Mouse (Mus musculus) ovary, postnatal 14 days (tissue): ENCODE results near the gene Ranbp9.
"Not testable (repeated sequence)": the region's sequence is repeated elsewhere in the genome, so short reads cannot be mapped to it uniquely, and the experiment has no call there.

Experiments
- DNase-seq: peaks from one replicate; pipeline ENCODE4 v3.0.0; 2022; ENCODE audit warnings: low spot score

The Ranbp9 gene

GRCm38 (mm10) chr13:43495645-43496044 lies 14.6 kb upstream of the Ranbp9 start:
- no peak for DNase-seq

GRCm38 (mm10) chr13:43493725-43494124 lies 12.6 kb upstream of the Ranbp9 start:
- DNase-seq: no peak

DNA sequence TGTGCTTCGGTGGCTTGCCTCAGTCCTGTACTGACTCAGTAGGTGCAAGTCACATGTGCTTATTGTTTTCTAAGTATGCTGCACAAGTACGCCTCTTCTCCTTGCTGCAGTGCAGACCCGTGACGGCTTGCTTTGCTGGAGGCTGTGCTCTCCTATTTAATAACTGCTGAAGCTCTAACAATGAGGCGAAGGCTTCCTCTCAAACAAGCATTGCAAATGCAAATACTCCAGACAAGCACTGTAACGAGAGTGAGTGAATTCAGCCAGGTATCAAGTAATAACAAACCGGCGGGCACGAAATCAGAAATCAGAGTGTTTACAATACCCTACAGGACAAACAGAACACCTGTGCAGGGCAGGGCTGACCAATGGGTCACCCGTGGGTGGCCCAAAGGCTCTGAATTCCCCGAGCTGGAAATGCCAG lies 12.0 kb upstream of the Ranbp9 start:
- DNase-seq: no peak

GRCm38 (mm10) chr13:43486501-43487213 lies 5.6 kb upstream of the Ranbp9 start:
- DNase-seq: no peak

DNA sequence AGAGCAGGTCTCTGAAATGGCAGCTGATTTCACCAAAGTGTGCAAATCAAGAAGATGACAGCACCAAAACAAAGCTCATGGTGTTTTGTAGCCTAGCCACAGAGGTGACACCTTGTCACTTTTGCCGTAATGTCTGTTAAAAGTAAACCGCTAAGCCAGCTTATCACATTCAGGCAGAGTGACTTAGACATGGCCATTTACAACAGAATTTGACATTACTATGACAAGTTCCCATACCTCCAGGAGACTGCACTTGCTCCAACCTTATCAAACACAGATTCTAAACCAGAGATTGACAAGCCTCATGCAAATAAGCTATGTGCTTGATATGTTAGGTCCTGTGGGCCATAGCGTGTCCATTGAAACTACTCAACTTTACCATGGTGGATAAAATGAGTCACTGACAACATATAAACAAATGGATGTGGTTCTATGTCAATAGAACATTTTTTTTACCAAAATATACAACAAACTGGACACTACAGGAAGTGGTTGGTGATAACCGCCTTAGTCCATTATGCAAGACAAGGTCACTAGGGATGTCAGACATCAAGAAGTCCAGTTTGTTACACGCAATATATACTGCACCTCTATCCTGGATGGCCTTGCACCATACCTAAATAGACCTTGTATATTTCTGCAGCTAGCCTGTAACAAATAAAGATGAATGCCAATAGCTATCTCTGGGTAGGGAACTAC lies 4.3 kb upstream of the Ranbp9 start:
- no peak for DNase-seq

- no peak for DNase-seq
Measured at GRCm38 (mm10) chr13:43482782-43483181, 1.7 kb upstream of the Ranbp9 start.

GRCm38 (mm10) chr13:43481859-43482245 lies 770 bp upstream of the Ranbp9 start:
- DNase-seq: no peak

GRCm38 (mm10) chr13:43480595-43480956 lies 506 bp downstream of the Ranbp9 start:
- DNase-seq: no peak

DNA sequence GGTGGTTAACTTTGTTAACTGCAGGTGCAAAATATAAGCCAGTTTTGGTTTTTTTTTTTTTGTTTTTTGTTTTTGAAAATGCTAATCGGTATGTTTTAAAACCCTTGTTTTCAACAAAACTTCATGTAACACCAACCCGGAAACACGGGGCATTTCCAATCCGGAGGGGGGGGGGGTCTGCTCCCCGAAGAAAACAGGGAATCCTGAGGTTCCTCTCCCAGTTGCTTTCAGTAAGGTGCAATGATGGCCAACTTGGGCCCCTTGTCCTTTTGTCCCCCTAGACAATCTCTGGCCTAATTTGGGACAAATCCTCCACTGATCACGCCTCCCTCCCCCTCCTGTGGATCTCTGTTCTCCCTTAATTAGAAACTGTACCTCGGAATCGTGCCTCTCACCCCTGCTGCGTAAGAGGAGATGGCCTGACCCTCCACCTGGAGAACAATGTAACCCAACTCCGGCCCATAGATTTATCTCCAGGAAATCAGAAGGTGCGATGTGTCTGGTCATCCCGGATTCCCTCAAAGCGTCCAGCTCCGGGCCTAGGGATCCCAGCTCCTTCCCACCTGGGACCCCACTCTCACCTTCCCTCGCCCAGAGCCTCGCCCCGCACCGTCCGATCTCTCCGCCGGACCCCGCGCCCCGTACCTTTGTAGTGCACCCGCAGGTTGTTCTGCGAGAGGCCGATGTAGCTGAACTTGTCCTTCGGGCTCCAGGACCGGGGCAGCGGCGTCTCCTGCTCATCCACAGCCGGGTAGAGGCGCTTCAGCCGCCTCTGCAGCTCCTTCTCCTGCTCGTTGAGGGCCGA lies 1.1 kb downstream of the Ranbp9 start:
- DNase-seq: peak; percentile 29

- no peak for DNase-seq
Measured at GRCm38 (mm10) chr13:43479024-43479705, 1.9 kb downstream of the Ranbp9 start.

DNA sequence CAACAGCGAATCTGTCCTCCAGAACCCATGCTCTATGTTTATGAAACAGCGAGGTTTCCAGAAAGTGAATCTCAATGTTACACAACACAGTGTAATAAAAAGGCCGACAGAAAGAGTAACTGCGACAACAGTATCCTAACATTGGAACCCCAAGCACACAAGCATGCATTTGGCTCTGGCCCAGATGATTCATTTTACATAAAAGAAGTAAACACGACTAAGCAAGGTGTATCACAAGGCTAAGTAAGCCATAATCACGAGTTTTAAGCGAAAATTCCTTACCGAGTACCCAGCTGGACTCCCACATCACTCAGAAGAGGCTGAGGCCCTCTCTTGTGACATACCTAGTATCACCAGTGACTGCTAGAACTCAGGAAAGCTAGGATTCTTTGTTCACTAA lies 2.5 kb downstream of the Ranbp9 start:
- DNase-seq: no peak

- DNase-seq: no peak
Measured at GRCm38 (mm10) chr13:43477098-43477697, 3.9 kb downstream of the Ranbp9 start.

- DNase-seq: no peak
Measured at GRCm38 (mm10) chr13:43476226-43476625, 4.9 kb downstream of the Ranbp9 start.

DNA sequence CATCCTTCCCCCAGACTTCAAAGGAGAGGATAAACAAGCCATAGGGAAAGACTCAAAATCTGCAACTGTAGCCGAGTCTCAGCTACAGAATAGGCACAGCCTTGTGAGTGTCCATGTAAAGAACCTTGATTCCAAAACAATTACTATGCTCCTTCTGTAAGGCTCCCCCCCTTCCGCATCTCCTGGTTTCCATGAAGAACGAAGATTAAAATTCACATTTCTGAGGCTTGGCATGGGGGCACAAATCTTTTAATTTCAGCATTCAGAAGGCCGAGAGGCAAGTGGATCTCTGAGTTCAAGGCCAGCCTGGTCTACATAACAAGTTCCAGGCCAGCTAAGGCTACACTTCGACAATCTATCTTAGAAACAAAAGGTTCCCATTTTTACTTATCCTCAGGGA lies 6.4 kb downstream of the Ranbp9 start:
- DNase-seq: no peak

DNA sequence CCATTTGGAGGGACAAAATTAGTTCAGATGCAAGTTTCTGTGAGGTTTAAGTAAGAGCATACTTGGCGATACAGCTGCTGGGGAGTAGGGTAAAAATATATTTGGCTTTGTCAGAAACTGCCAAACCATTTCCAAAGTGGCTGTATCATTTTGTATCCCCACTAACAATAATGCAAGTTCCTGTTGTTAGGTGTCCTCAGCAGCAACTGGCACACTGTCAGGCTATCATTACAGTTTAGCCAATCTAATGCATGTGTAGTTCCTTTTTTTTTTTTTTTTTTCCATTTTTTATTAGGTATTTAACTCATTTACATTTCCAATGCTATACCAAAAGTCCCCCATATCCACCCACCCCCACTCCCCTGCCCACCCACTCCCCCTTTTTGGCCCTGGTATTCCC lies 9.2 kb downstream of the Ranbp9 start:
- not testable (repeated sequence) for DNase-seq

DNA sequence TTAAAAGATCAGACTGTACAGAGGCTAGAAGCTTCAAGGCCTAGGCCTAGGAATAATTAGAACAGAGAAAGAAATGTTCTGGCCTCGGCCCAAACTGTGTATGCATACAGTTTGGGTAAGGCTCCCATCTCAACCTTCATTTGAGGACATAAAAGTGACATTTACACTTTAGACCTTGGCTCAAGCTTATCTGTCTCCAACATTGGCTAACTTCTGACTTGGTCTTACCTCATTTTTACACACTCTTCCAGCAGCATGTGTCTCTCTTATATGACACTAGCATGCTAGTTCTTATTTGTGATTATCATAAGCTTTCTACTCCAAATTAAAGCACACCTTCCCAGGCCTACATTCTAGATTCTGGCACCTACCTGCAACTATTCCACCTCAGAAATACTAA lies 11.5 kb downstream of the Ranbp9 start:
- DNase-seq: no peak

DNA sequence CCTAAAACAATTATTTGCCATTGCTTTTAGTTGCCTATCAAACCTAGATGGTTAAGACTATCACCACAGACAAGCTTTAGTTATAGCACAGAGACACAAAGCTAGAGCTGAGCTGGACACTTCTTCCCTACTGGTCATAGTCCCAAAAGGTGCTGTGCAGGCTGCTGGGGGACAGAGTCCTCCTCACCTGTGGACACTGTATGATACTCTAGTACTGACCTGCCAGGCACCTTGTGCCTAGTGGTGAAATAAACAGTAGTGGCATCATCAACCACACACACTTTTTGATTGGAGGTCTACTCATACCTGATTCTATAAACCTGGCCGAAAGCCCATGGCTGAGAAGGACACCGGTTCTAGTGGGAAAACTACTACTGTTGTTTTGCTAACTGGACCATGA lies 16.5 kb downstream of the Ranbp9 start:
- no peak for DNase-seq

DNA sequence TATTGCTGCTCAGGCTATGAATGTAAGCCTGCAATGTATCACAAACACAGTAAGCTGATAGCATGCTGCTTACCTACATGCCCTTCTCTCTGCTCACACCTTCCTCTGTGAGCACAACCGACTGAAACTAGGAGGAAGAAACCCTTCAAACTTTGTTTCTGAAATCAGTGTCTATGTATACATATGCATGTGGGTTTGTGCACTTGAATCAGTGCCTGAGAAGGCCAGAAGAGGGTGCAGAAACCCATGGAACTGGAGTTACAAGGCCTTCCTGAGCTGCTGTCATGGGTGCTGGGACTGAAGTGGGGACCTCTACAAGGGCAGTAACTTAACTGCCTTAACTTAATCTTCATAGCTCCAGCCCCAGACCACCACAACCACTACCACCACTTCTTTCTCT lies 23.9 kb downstream of the Ranbp9 start:
- no peak for DNase-seq

GRCm38 (mm10) chr13:43454431-43454830 lies 26.7 kb downstream of the Ranbp9 start:
- DNase-seq: no peak

- DNase-seq: no peak
Measured at GRCm38 (mm10) chr13:43452843-43453605, 28.1 kb downstream of the Ranbp9 start.

GRCm38 (mm10) chr13:43452177-43452576 lies 28.9 kb downstream of the Ranbp9 start:
- no peak for DNase-seq
